Mouse (Mus musculus): ENCODE data around the gene Mettl6. TPM values are rescaled to one million over a fixed set of nuclear protein-coding genes. Genes with fewer than 3 reads are reported as not detected.
A peak's percentile ranks its signal among the peaks of the same experiment; 100 is the strongest.

Mettl6 gene
- polyA plus RNA-seq, 1 experiment: 2.9 TPM

GRCm38 (mm10) chr14:31515895-31516294, 21.1 kb upstream of the Mettl6 start:
- H3K36me3 ChIP-seq (replicated peaks; ENCODE audit: low read length): peaks cover 2% of the 10 kb centered on the region
- H3K9me3 ChIP-seq: no peaks in the 10 kb centered on the region
- H3K27me3 ChIP-seq (replicated peaks): peaks cover 3% of the 10 kb centered on the region
- no peak overlapping the region for H3K4me3 ChIP-seq (replicated peaks)
- no peak for TF ChIP-seq FLI1 (IDR thresholded peaks at IDR 0.05; ENCODE audit: low read length)
- no peak for TF ChIP-seq GATA1 (IDR thresholded peaks at IDR 0.05; ENCODE audit: borderline replicate concordance, low read length)
- H3K4me1 ChIP-seq: peaks cover 13% of the 10 kb centered on the region

GRCm38 (mm10) chr14:31510322-31510721, 15.5 kb upstream of the Mettl6 start:
- no peak overlapping the region for H3K4me3 ChIP-seq (replicated peaks)
- TF ChIP-seq FLI1 (IDR thresholded peaks at IDR 0.05; ENCODE audit: low read length): no peak
- no peak for TF ChIP-seq GATA1 (IDR thresholded peaks at IDR 0.05; ENCODE audit: borderline replicate concordance, low read length)
- no peaks in the 10 kb centered on the region for H3K4me1 ChIP-seq
- H3K36me3 ChIP-seq (replicated peaks; ENCODE audit: low read length): peaks cover 54% of the 10 kb centered on the region
- no peaks in the 10 kb centered on the region for H3K27me3 ChIP-seq (replicated peaks)
- H3K9me3 ChIP-seq: no peaks in the 10 kb centered on the region

- no peak for TF ChIP-seq FLI1 (IDR thresholded peaks at IDR 0.05; ENCODE audit: low read length)
- no peak for TF ChIP-seq GATA1 (IDR thresholded peaks at IDR 0.05; ENCODE audit: borderline replicate concordance, low read length)
- Histone ChIP-seq H3K4me3 (replicated peaks) (no peak overlapping the region), H3K9me3 (no peaks in the 10 kb centered on the region), H3K4me1 (peaks cover 2% of the 10 kb centered on the region; the same call in 1 of the 2 replicates), H3K36me3 (replicated peaks; ENCODE audit: low read length) (peaks cover 58% of the 10 kb centered on the region), H3K27me3 (replicated peaks) (no peaks in the 10 kb centered on the region)
These were observed 15.1 kb upstream of the Mettl6 start for GRCm38 (mm10) chr14:31509911-31510310.

- Histone ChIP-seq H3K4me3 (replicated peaks) (no peak overlapping the region), H3K4me1 (peaks cover 7% of the 10 kb centered on the region; the same call in 1 of the 2 replicates), H3K36me3 (replicated peaks; ENCODE audit: low read length) (peaks cover 93% of the 10 kb centered on the region), H3K27me3 (replicated peaks) (no peaks in the 10 kb centered on the region), H3K9me3 (no peaks in the 10 kb centered on the region)
- no peak for TF ChIP-seq FLI1 (IDR thresholded peaks at IDR 0.05; ENCODE audit: low read length)
- no peak for TF ChIP-seq GATA1 (IDR thresholded peaks at IDR 0.05; ENCODE audit: borderline replicate concordance, low read length)
These were observed 11.6 kb upstream of the Mettl6 start for GRCm38 (mm10) chr14:31506456-31506855.

GRCm38 (mm10) chr14:31503406-31503805, 8.6 kb upstream of the Mettl6 start:
- H3K4me3 ChIP-seq (replicated peaks): no peak overlapping the region
- no peaks in the 10 kb centered on the region for H3K27me3 ChIP-seq (replicated peaks)
- peaks cover 11% of the 10 kb centered on the region for H3K4me1 ChIP-seq
- no peak for TF ChIP-seq GATA1 (IDR thresholded peaks at IDR 0.05; ENCODE audit: borderline replicate concordance, low read length)
- no peak for TF ChIP-seq FLI1 (IDR thresholded peaks at IDR 0.05; ENCODE audit: low read length)
- H3K9me3 ChIP-seq: no peaks in the 10 kb centered on the region
- peaks cover 99% of the 10 kb centered on the region for H3K36me3 ChIP-seq (replicated peaks; ENCODE audit: low read length)

GRCm38 (mm10) chr14:31499526-31499925, 4.7 kb upstream of the Mettl6 start:
- Histone ChIP-seq H3K4me3 (replicated peaks) (no peak overlapping the region), H3K36me3 (replicated peaks; ENCODE audit: low read length) (peaks cover 67% of the 10 kb centered on the region)
- TF ChIP-seq GATA1 (IDR thresholded peaks at IDR 0.05; ENCODE audit: borderline replicate concordance, low read length) (no peak), FLI1 (IDR thresholded peaks at IDR 0.05; ENCODE audit: low read length) (no peak)

GRCm38 (mm10) chr14:31496241-31496646, 1.4 kb upstream of the Mettl6 start:
- H3K4me3 ChIP-seq (replicated peaks): peak overlapping the region; percentile 96
- H3K9me3 ChIP-seq: no peaks in the 10 kb centered on the region
- peaks cover 57% of the 10 kb centered on the region for H3K4me1 ChIP-seq
- H3K27me3 ChIP-seq (replicated peaks): no peaks in the 10 kb centered on the region
- peaks cover 56% of the 10 kb centered on the region for H3K36me3 ChIP-seq (replicated peaks; ENCODE audit: low read length)
- TF ChIP-seq FLI1 (IDR thresholded peaks at IDR 0.05; ENCODE audit: low read length) (no peak), GATA1 (IDR thresholded peaks at IDR 0.05; ENCODE audit: borderline replicate concordance, low read length) (peak; percentile 51; the same call in 1 of the 3 replicates)

More at GRCm38 (mm10) chr14:31499526-31499925, 4.7 kb upstream of the Mettl6 start:
- Histone ChIP-seq H3K27me3 (replicated peaks) (no peaks in the 10 kb centered on the region), H3K9me3 (no peaks in the 10 kb centered on the region), H3K4me1 (peaks cover 36% of the 10 kb centered on the region)

GRCm38 (mm10) chr14:31495538-31495937, 698 bp upstream of the Mettl6 start:
- H3K9me3 ChIP-seq: no peaks in the 10 kb centered on the region
- no peak for TF ChIP-seq GATA1 (IDR thresholded peaks at IDR 0.05; ENCODE audit: borderline replicate concordance, low read length)
- H3K27me3 ChIP-seq (replicated peaks): no peaks in the 10 kb centered on the region
- peaks cover 56% of the 10 kb centered on the region for H3K36me3 ChIP-seq (replicated peaks; ENCODE audit: low read length)
- H3K4me3 ChIP-seq (replicated peaks): peak overlapping the region; percentile 96
- H3K4me1 ChIP-seq: peaks cover 57% of the 10 kb centered on the region

- Histone ChIP-seq H3K4me3 (replicated peaks) (peak within 1 kb of the TSS; percentile 96), H3K9me3 (no peaks in the 10 kb centered on the region), H3K27me3 (replicated peaks) (no peaks in the 10 kb centered on the region), H3K36me3 (replicated peaks; ENCODE audit: low read length) (peaks cover 53% of the 10 kb centered on the region), H3K4me1 (peaks cover 58% of the 10 kb centered on the region)
- TF ChIP-seq GATA1 (IDR thresholded peaks at IDR 0.05; ENCODE audit: borderline replicate concordance, low read length) (no peak), FLI1 (IDR thresholded peaks at IDR 0.05; ENCODE audit: low read length) (no peak)
These were observed 378 bp downstream of the Mettl6 start, which contains the start of gene Eaf1 for GRCm38 (mm10) chr14:31494349-31494974. TSS of gene Eaf1 (plus strand) at chr14:31494399.

GRCm38 (mm10) chr14:31493901-31494300, 939 bp downstream of the Mettl6 start:
- TF ChIP-seq FLI1 (IDR thresholded peaks at IDR 0.05; ENCODE audit: low read length) (no peak), GATA1 (IDR thresholded peaks at IDR 0.05; ENCODE audit: borderline replicate concordance, low read length) (no peak)
- Histone ChIP-seq H3K4me1 (peaks cover 62% of the 10 kb centered on the region), H3K9me3 (no peaks in the 10 kb centered on the region), H3K27me3 (replicated peaks) (no peaks in the 10 kb centered on the region), H3K4me3 (replicated peaks) (peak overlapping the region; percentile 96), H3K36me3 (replicated peaks; ENCODE audit: low read length) (peaks cover 53% of the 10 kb centered on the region)
